Mouse (Mus musculus): ENCODE results near the gene Sidt1. TPM values are rescaled to one million over a fixed set of nuclear protein-coding genes. Genes with fewer than 3 reads are reported as not detected.

Sidt1 gene
- polyA plus RNA-seq, 1 experiment from 2014 or later, result 20.4 TPM

GRCm38 (mm10) chr16:44238835-44239263 is 94.1 kb downstream of the Sidt1 start:
- H3K27me3 ChIP-seq (replicated peaks; ENCODE audit: control insufficient read depth, insufficient read depth, low read length), result no peaks in the 10 kb centered on the region
- H3K9ac ChIP-seq (ENCODE audit: low read depth, low read length), result no peak overlapping the region
- no peak overlapping the region for H3K27ac ChIP-seq (ENCODE audit: low read depth, low read length)
- H3K4me1 ChIP-seq (ENCODE audit: control insufficient read depth, insufficient read depth, low read depth, low read length), result no peaks in the 10 kb centered on the region
- no peaks in the 10 kb centered on the region for H3K9me3 ChIP-seq (ENCODE audit: control insufficient read depth, low read length)
- no peak overlapping the region for H3K4me2 ChIP-seq (ENCODE audit: low read length)
- WGBS, result 58% methylated on average over 10 of the region's 10 CpGs
- H3K4me3 ChIP-seq (ENCODE audit: low read length), result no peak overlapping the region
- ATAC-seq, result no peak
- no peaks in the 10 kb centered on the region for H3K36me3 ChIP-seq (ENCODE audit: control insufficient read depth, insufficient read depth, low read length)

- no peaks in the 10 kb centered on the region for H3K27me3 ChIP-seq (replicated peaks; ENCODE audit: control insufficient read depth, insufficient read depth, low read length)
- no peak overlapping the region for H3K9ac ChIP-seq (ENCODE audit: low read depth, low read length)
- no peaks in the 10 kb centered on the region for H3K9me3 ChIP-seq (ENCODE audit: control insufficient read depth, low read length)
- no peaks in the 10 kb centered on the region for H3K36me3 ChIP-seq (ENCODE audit: control insufficient read depth, insufficient read depth, low read length)
- no peak overlapping the region for H3K27ac ChIP-seq (ENCODE audit: low read depth, low read length)
- no peaks in the 10 kb centered on the region for H3K4me1 ChIP-seq (ENCODE audit: control insufficient read depth, insufficient read depth, low read depth, low read length)
- 79% methylated on average over 3 of the region's 3 CpGs for WGBS
- no peak for ATAC-seq
- H3K4me2 ChIP-seq (ENCODE audit: low read length), result no peak overlapping the region
- no peak overlapping the region for H3K4me3 ChIP-seq (ENCODE audit: low read length)
These were observed 95.2 kb downstream of the Sidt1 start for GRCm38 (mm10) chr16:44237836-44238235.

GRCm38 (mm10) chr16:44233019-44233418 is 100.0 kb downstream of the Sidt1 start:
- no peak overlapping the region for H3K9ac ChIP-seq (ENCODE audit: low read depth, low read length)
- no peak for ATAC-seq
- no peaks in the 10 kb centered on the region for H3K9me3 ChIP-seq (ENCODE audit: control insufficient read depth, low read length)
- no peaks in the 10 kb centered on the region for H3K36me3 ChIP-seq (ENCODE audit: control insufficient read depth, insufficient read depth, low read length)
- H3K27ac ChIP-seq (ENCODE audit: low read depth, low read length), result no peak overlapping the region
- 89% methylated on average over 7 of the region's 7 CpGs for WGBS
- H3K4me2 ChIP-seq (ENCODE audit: low read length), result no peak overlapping the region
- H3K27me3 ChIP-seq (replicated peaks; ENCODE audit: control insufficient read depth, insufficient read depth, low read length), result no peaks in the 10 kb centered on the region
- H3K4me3 ChIP-seq (ENCODE audit: low read length), result no peak overlapping the region
- no peaks in the 10 kb centered on the region for H3K4me1 ChIP-seq (ENCODE audit: control insufficient read depth, insufficient read depth, low read depth, low read length)

GRCm38 (mm10) chr16:44226706-44227291 is 106.2 kb downstream of the Sidt1 start:
- H3K27ac ChIP-seq (ENCODE audit: low read depth, low read length), result no peak overlapping the region
- 91% methylated on average over 13 of the region's 13 CpGs for WGBS
- H3K4me3 ChIP-seq (ENCODE audit: low read length), result no peak overlapping the region
- ATAC-seq, result no peak
- H3K9ac ChIP-seq (ENCODE audit: low read depth, low read length), result no peak overlapping the region
- no peaks in the 10 kb centered on the region for H3K4me1 ChIP-seq (ENCODE audit: control insufficient read depth, insufficient read depth, low read depth, low read length)
- H3K36me3 ChIP-seq (ENCODE audit: control insufficient read depth, insufficient read depth, low read length), result no peaks in the 10 kb centered on the region
- no peaks in the 10 kb centered on the region for H3K9me3 ChIP-seq (ENCODE audit: control insufficient read depth, low read length)
- H3K4me2 ChIP-seq (ENCODE audit: low read length), result no peak overlapping the region
- H3K27me3 ChIP-seq (replicated peaks; ENCODE audit: control insufficient read depth, insufficient read depth, low read length), result no peaks in the 10 kb centered on the region

- no peak overlapping the region for H3K4me3 ChIP-seq (ENCODE audit: low read length)
- H3K4me2 ChIP-seq (ENCODE audit: low read length), result no peak overlapping the region
- no peak overlapping the region for H3K9ac ChIP-seq (ENCODE audit: low read depth, low read length)
- no peaks in the 10 kb centered on the region for H3K4me1 ChIP-seq (ENCODE audit: control insufficient read depth, insufficient read depth, low read depth, low read length)
- H3K27ac ChIP-seq (ENCODE audit: low read depth, low read length), result no peak overlapping the region
- 88% methylated on average over 6 of the region's 6 CpGs for WGBS
- peaks cover 24% of the 10 kb centered on the region for H3K36me3 ChIP-seq (ENCODE audit: control insufficient read depth, insufficient read depth, low read length)
- ATAC-seq, result no peak
- H3K9me3 ChIP-seq (ENCODE audit: control insufficient read depth, low read length), result no peaks in the 10 kb centered on the region
- no peaks in the 10 kb centered on the region for H3K27me3 ChIP-seq (replicated peaks; ENCODE audit: control insufficient read depth, insufficient read depth, low read length)
These were observed 111.5 kb downstream of the Sidt1 start for GRCm38 (mm10) chr16:44221463-44221862.

- H3K4me3 ChIP-seq (ENCODE audit: low read length), result no peak overlapping the region
- H3K27ac ChIP-seq (ENCODE audit: low read depth, low read length), result no peak overlapping the region
- no peak overlapping the region for H3K9ac ChIP-seq (ENCODE audit: low read depth, low read length)
- H3K9me3 ChIP-seq (ENCODE audit: control insufficient read depth, low read length), result no peaks in the 10 kb centered on the region
- H3K36me3 ChIP-seq (ENCODE audit: control insufficient read depth, insufficient read depth, low read length), result peaks cover 45% of the 10 kb centered on the region
- WGBS, result 95% methylated on average over 7 of the region's 7 CpGs
- no peak for ATAC-seq
- H3K4me2 ChIP-seq (ENCODE audit: low read length), result no peak overlapping the region
- H3K4me1 ChIP-seq (ENCODE audit: control insufficient read depth, insufficient read depth, low read depth, low read length), result no peaks in the 10 kb centered on the region
- H3K27me3 ChIP-seq (replicated peaks; ENCODE audit: control insufficient read depth, insufficient read depth, low read length), result no peaks in the 10 kb centered on the region
These were observed 116.6 kb downstream of the Sidt1 start for GRCm38 (mm10) chr16:44216417-44216816.

GRCm38 (mm10) chr16:44215513-44215912 is 117.5 kb downstream of the Sidt1 start:
- WGBS, result 97% methylated on average over 9 of the region's 9 CpGs
- ATAC-seq, result no peak
- H3K4me2 ChIP-seq (ENCODE audit: low read length), result no peak overlapping the region
- H3K9ac ChIP-seq (ENCODE audit: low read depth, low read length), result no peak overlapping the region
- H3K4me3 ChIP-seq (ENCODE audit: low read length), result no peak overlapping the region
- no peaks in the 10 kb centered on the region for H3K4me1 ChIP-seq (ENCODE audit: control insufficient read depth, insufficient read depth, low read depth, low read length)
- H3K27me3 ChIP-seq (replicated peaks; ENCODE audit: control insufficient read depth, insufficient read depth, low read length), result no peaks in the 10 kb centered on the region
- peaks cover 44% of the 10 kb centered on the region for H3K36me3 ChIP-seq (ENCODE audit: control insufficient read depth, insufficient read depth, low read length)
- no peaks in the 10 kb centered on the region for H3K9me3 ChIP-seq (ENCODE audit: control insufficient read depth, low read length)
- H3K27ac ChIP-seq (ENCODE audit: low read depth, low read length), result no peak overlapping the region

GRCm38 (mm10) chr16:44212703-44213102 is 120.3 kb downstream of the Sidt1 start:
- no peaks in the 10 kb centered on the region for H3K9me3 ChIP-seq (ENCODE audit: control insufficient read depth, low read length)
- H3K36me3 ChIP-seq (ENCODE audit: control insufficient read depth, insufficient read depth, low read length), result peaks cover 23% of the 10 kb centered on the region
- H3K4me1 ChIP-seq (ENCODE audit: control insufficient read depth, insufficient read depth, low read depth, low read length), result no peaks in the 10 kb centered on the region
- H3K4me2 ChIP-seq (ENCODE audit: low read length), result no peak overlapping the region
- no peak overlapping the region for H3K9ac ChIP-seq (ENCODE audit: low read depth, low read length)
- WGBS, result 93% methylated on average over 7 of the region's 7 CpGs
- no peak overlapping the region for H3K4me3 ChIP-seq (ENCODE audit: low read length)
- H3K27me3 ChIP-seq (replicated peaks; ENCODE audit: control insufficient read depth, insufficient read depth, low read length), result no peaks in the 10 kb centered on the region
- ATAC-seq, result no peak
- no peak overlapping the region for H3K27ac ChIP-seq (ENCODE audit: low read depth, low read length)

GRCm38 (mm10) chr16:44211054-44211414 is 122.0 kb downstream of the Sidt1 start:
- Histone ChIP-seq H3K4me3 (ENCODE audit: low read length) (no peak overlapping the region), H3K9ac (ENCODE audit: low read depth, low read length) (no peak overlapping the region), H3K9me3 (ENCODE audit: control insufficient read depth, low read length) (no peaks in the 10 kb centered on the region), H3K27me3 (replicated peaks; ENCODE audit: control insufficient read depth, insufficient read depth, low read length) (no peaks in the 10 kb centered on the region), H3K36me3 (ENCODE audit: control insufficient read depth, insufficient read depth, low read length) (peaks cover 16% of the 10 kb centered on the region; the same call in 1 of the 2 replicates), H3K4me1 (ENCODE audit: control insufficient read depth, insufficient read depth, low read depth, low read length) (no peaks in the 10 kb centered on the region), H3K4me2 (ENCODE audit: low read length) (no peak overlapping the region), H3K27ac (ENCODE audit: low read depth, low read length) (no peak overlapping the region)
- 84% methylated on average over 1 of the region's 1 CpGs for WGBS
- no peak for ATAC-seq
